Mouse (Mus musculus) small intestine, adult 2 months (tissue): ENCODE data around the gene Reln.

ENCODE experiments used
- CTCF ChIP-seq: fragments of 200-500 bp; IDR thresholded peaks from 2 replicates; pipeline ENCODE4 v1.5.1; 2012; ENCODE audit warnings: low read depth, mild to moderate bottlenecking, control low read depth, inconsistent platforms, low read length, moderate library complexity, mixed read lengths; ENCODE audit not compliant: insufficient replicate concordance, insufficient read length; ENCODE audit errors: extremely low read depth
- POLR2A ChIP-seq: fragments of 200-500 bp; IDR thresholded peaks from 2 replicates; pipeline ENCODE4 v1.6.1; 2012; ENCODE audit warnings: low read depth, mild to moderate bottlenecking, control low read depth, inconsistent platforms, low read length, moderate library complexity

DNA sequence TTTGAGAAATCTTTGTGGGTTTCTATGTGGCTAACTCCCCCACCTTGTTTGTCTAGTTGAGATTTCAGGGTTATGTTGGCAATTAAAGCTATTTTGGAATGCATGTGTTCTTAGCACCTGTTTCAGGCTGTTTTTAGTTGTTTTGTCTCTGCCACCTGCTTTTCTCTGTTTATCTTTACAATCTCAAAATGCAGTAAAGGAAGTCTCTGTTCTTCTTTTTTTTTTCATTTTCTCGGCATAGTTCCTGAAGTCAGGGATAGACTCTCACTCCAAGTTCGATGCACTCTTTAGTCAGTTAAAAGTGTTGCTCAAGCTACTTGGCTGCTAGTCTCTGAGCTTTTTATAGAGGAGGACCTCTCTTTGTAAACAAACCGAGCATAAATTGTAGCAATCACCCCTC is 320.4 kb downstream of the Reln start:
- TF ChIP-seq CTCF, result no peak
- TF ChIP-seq POLR2A, result no peak
